Mouse (Mus musculus) hindbrain, embryonic 11.5 days (tissue): ENCODE measurements around the gene Foxr1. TPM values are rescaled to one million over a fixed set of nuclear protein-coding genes. Genes with fewer than 3 reads are reported as not detected.

Experiments used
- ATAC-seq: fragments of 200-750 bp; cut with Nextera tagmentation; 2 replicates; pipeline ENCODE4 v1.8.0; 2017; ENCODE audit warnings: mild to moderate bottlenecking, moderate TSS enrichment, moderate library complexity; ENCODE audit not compliant: low FRiP score
- DNase-seq: peaks from one replicate; pipeline ENCODE4 v3.0.0-alpha.2; 2015; ENCODE audit warnings: low spot score
- H3K27ac ChIP-seq: fragments of 300-500 bp; sonication (generic); 2 replicates; pipeline ENCODE4 v1.5.1; 2014; ENCODE audit warnings: mild to moderate bottlenecking, low read depth, low read length
- H3K27me3 ChIP-seq: fragments of 300-500 bp; sonication (generic); 2 replicates; pipeline ENCODE4 v1.6.1; 2014; ENCODE audit warnings: mild to moderate bottlenecking, low read length, moderate library complexity, mixed read lengths; ENCODE audit not compliant: control insufficient read depth, insufficient read depth
- H3K36me3 ChIP-seq: fragments of 300-500 bp; sonication (generic); 2 replicates; pipeline ENCODE4 v1.6.1; 2014; ENCODE audit warnings: mild to moderate bottlenecking, low read length, moderate library complexity, mixed read lengths; ENCODE audit not compliant: control insufficient read depth, insufficient read depth
- H3K4me1 ChIP-seq: fragments of 300-500 bp; sonication (generic); replicated peaks from 2 replicates; pipeline ENCODE4 v1.6.1; 2014; ENCODE audit warnings: low read length, mixed read lengths; ENCODE audit not compliant: control insufficient read depth, insufficient read depth
- H3K4me2 ChIP-seq: fragments of 300-500 bp; sonication (generic); replicated peaks from 2 replicates; pipeline ENCODE4 v1.6.1; 2014; ENCODE audit warnings: mild to moderate bottlenecking, low read depth, low read length
- H3K4me3 ChIP-seq: fragments of 300-500 bp; sonication (generic); 2 replicates; pipeline ENCODE4 v1.5.1; 2014; ENCODE audit warnings: low read depth, low read length
- H3K9ac ChIP-seq: fragments of 300-500 bp; sonication (generic); 2 replicates; pipeline ENCODE4 v1.6.1; 2014; ENCODE audit warnings: low read depth, low read length
- H3K9me3 ChIP-seq: fragments of 300-500 bp; sonication (generic); 2 replicates; pipeline ENCODE4 v1.6.1; 2016; ENCODE audit warnings: low read length; ENCODE audit not compliant: control insufficient read depth
- WGBS: fragments of 180-500 bp; shearing (Covaris S2); extraction: QIAGEN DNeasy Blood & Tissue Kit; methylation state at CpG from one replicate; pipeline ENCODE4 v1.1.7; 2014; 5-methylcytosine and 5-hydroxymethylcytosine counted together
- polyA plus RNA-seq: library from polyadenylated mRNA; unstranded; fragments of >200 nt; fragmentation: Nextera tagmentation; extraction: Ambion mirVana; gene quantifications from 2 replicates; pipeline ENCODE4 v1.2.1, GENCODE M21; 2014

The Foxr1 gene
- polyA plus RNA-seq, 1 experiment from 2014 or later: not detected

GRCm38 (mm10) chr9:44485516-44486161 is 44.7 kb upstream of the Foxr1 start:
- Histone ChIP-seq H3K9ac (peak overlapping the region; percentile 98; the same call in 1 of the 2 replicates), H3K4me2 (peak overlapping the region; percentile 71), H3K4me1 (peaks cover 59% of the 10 kb centered on the region), H3K9me3 (no peaks in the 10 kb centered on the region), H3K27me3 (no peaks in the 10 kb centered on the region), H3K27ac (no peak overlapping the region), H3K36me3 (no peaks in the 10 kb centered on the region), H3K4me3 (peak overlapping the region; percentile 97)
- DNase-seq: no peak
- WGBS: 32% methylated on average over 14 of the region's 14 CpGs
- no peak for ATAC-seq

DNA sequence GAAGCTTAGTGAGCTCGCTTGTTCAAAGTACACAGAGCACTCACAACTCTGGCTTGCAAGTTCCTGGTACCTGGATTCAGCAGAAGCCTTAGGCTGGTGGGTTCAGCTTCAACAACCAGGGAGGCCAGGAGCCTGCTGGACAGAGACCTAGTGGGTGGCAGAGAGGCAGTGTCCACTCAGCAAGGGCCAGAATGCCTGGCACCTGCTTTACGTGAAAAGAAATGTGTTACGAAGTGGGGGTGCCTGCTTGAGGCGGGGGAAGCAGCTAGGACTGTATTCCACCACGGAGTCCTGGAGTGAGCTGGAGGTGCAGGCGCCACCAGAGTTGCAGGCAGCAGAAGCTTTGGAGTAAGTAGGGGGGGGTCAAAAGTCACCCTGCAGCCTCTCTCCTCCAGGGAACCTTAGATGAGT is 44.2 kb upstream of the Foxr1 start:
- Histone ChIP-seq H3K27me3 (no peaks in the 10 kb centered on the region), H3K9me3 (no peaks in the 10 kb centered on the region), H3K4me2 (peak overlapping the region; percentile 71), H3K27ac (no peak overlapping the region), H3K36me3 (no peaks in the 10 kb centered on the region), H3K4me1 (peaks cover 54% of the 10 kb centered on the region), H3K4me3 (peak overlapping the region; percentile 97), H3K9ac (peak overlapping the region; percentile 98; the same call in 1 of the 2 replicates)
- ATAC-seq: no peak
- no peak for DNase-seq
- WGBS: 34% methylated on average over 6 of the region's 6 CpGs

GRCm38 (mm10) chr9:44484311-44485104 is 43.6 kb upstream of the Foxr1 start:
- H3K27ac ChIP-seq: no peak overlapping the region

GRCm38 (mm10) chr9:44483510-44484044 is 42.6 kb upstream of the Foxr1 start:
- Histone ChIP-seq H3K4me2 (peak overlapping the region; percentile 71), H3K9ac (peak overlapping the region; percentile 98), H3K27me3 (no peaks in the 10 kb centered on the region), H3K9me3 (no peaks in the 10 kb centered on the region), H3K36me3 (no peaks in the 10 kb centered on the region), H3K4me1 (peaks cover 43% of the 10 kb centered on the region), H3K4me3 (peak overlapping the region; percentile 97), H3K27ac (peak overlapping the region; percentile 96)
- WGBS: under 1% methylated on average over 12 of the region's 12 CpGs
- DNase-seq (peak; percentile 82), ATAC-seq (peak; percentile 47)

More at GRCm38 (mm10) chr9:44484311-44485104, 43.6 kb upstream of the Foxr1 start:
- Histone ChIP-seq H3K4me3 (peak overlapping the region; percentile 97), H3K36me3 (no peaks in the 10 kb centered on the region), H3K4me1 (peaks cover 53% of the 10 kb centered on the region), H3K27me3 (no peaks in the 10 kb centered on the region), H3K9me3 (no peaks in the 10 kb centered on the region), H3K9ac (peak overlapping the region; percentile 98), H3K4me2 (peak overlapping the region; percentile 71)
- DNase-seq (no peak), ATAC-seq (no peak)
- 50% methylated on average over 7 of the region's 7 CpGs for WGBS

GRCm38 (mm10) chr9:44483041-44483509 is 42.1 kb upstream of the Foxr1 start:
- Histone ChIP-seq H3K4me3 (peak overlapping the region; percentile 97), H3K4me1 (peaks cover 39% of the 10 kb centered on the region), H3K27ac (peak overlapping the region; percentile 96), H3K9ac (peak overlapping the region; percentile 98), H3K4me2 (peak overlapping the region; percentile 71), H3K27me3 (no peaks in the 10 kb centered on the region), H3K36me3 (no peaks in the 10 kb centered on the region), H3K9me3 (no peaks in the 10 kb centered on the region)
- DNase-seq (peak; percentile 56), ATAC-seq (no peak)
- under 1% methylated on average over 31 of the region's 39 CpGs for WGBS

GRCm38 (mm10) chr9:44482552-44482951 is 41.6 kb upstream of the Foxr1 start, which contains the start of gene Bcl9l:
Gene Bcl9l (plus strand): TSS chr9:44482825.
- Histone ChIP-seq H3K36me3 (no peaks in the 10 kb centered on the region), H3K4me1 (peaks cover 37% of the 10 kb centered on the region), H3K9ac (peak within 1 kb of the TSS; percentile 98), H3K27ac (peak within 1 kb of the TSS; percentile 96), H3K4me3 (peak within 1 kb of the TSS; percentile 97), H3K27me3 (no peaks in the 10 kb centered on the region), H3K9me3 (no peaks in the 10 kb centered on the region), H3K4me2 (peak within 1 kb of the TSS; percentile 71)
- ATAC-seq (peak; percentile 65), DNase-seq (peak; percentile 95)
- WGBS: under 1% methylated on average over 31 of the region's 31 CpGs

- H3K36me3 ChIP-seq: no peaks in the 10 kb centered on the region
- ATAC-seq (no peak), DNase-seq (no peak)
- H3K4me2 ChIP-seq: peak overlapping the region; percentile 71; the same call in 1 of the 2 replicates
- peak overlapping the region; percentile 98; the same call in 1 of the 2 replicates for H3K9ac ChIP-seq
- 13% methylated on average over 3 of the region's 3 CpGs for whole genome bisulfite sequencing
- no peak overlapping the region; the same call in 1 of the 2 replicates for H3K4me3 ChIP-seq
- peaks cover 2% of the 10 kb centered on the region; the same call in 1 of the 2 replicates for H3K27me3 ChIP-seq
- H3K4me1 ChIP-seq: peaks cover 33% of the 10 kb centered on the region
- H3K9me3 ChIP-seq: no peaks in the 10 kb centered on the region
- H3K27ac ChIP-seq: 0 out of 2 replicates have a peak overlapping the region, but pooled peaks have one; percentile 96
These were observed 41.2 kb upstream of the Foxr1 start for GRCm38 (mm10) chr9:44482112-44482511.

DNA sequence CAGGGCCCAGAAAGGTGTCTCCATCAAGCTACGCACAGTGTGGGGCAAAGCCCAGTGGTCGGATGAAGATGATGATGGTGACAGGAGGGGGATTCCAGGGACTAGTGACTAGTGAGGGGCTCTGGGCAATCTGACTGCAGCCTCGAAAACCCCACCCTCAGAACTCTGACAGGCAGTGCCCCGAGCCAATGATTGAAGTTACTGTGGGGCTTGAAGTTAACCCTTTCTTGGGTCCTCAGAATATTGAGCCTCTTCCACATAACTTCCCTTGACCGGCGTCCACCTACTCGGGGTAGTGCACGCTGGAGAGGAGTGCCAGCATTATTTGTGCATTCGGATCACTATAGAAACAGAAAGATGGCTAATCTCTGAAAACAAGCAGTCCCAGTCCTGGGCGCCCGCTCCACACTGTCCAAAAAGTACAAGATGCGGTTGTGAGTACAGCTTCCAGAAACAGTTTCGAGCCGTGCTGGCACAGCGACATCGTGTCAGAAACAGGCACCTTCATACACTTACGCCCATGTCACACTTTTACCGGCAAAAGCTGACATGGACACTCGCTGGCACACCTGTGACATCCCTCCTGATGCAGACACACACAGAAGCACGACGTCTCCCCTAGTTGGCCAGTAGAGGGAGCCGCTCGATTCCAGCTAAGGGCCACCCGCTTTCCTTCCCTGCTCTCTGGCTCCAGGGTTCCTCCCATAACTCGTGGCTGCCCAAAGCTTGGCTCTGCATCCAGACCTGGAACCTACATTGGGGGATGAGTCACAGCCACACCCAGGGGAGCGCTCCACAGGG is 38.9 kb upstream of the Foxr1 start:
- H3K27me3 ChIP-seq: peaks cover 2% of the 10 kb centered on the region; the same call in 1 of the 2 replicates

More for the DNA sequence above, 38.9 kb upstream of the Foxr1 start:
- peak overlapping the region; percentile 98 for H3K4me2 ChIP-seq
- under 1% methylated on average over 26 of the region's 26 CpGs for WGBS
- H3K27ac ChIP-seq: peak overlapping the region; percentile 86
- peak; percentile 56; the same call in 1 of the 2 replicates for ATAC-seq
- H3K9ac ChIP-seq: peak overlapping the region; percentile 62
- H3K4me1 ChIP-seq: peaks cover 10% of the 10 kb centered on the region
- DNase-seq: peak; percentile 87
- H3K9me3 ChIP-seq: no peaks in the 10 kb centered on the region
- no peaks in the 10 kb centered on the region for H3K36me3 ChIP-seq
- H3K4me3 ChIP-seq: peak overlapping the region; percentile 61
